Mouse (Mus musculus) heart, postnatal 0 days (tissue): Measurements from ENCODE around the gene Yars. TPM values are rescaled to one million over a fixed set of nuclear protein-coding genes. Genes with fewer than 3 reads are reported as not detected.

Source experiments
- ATAC-seq: fragments of 200-750 bp; cut with Nextera tagmentation; 2 replicates; pipeline ENCODE4 v1.8.0; 2017; ENCODE audit warnings: low read depth, moderate number of reproducible peaks, moderate library complexity; ENCODE audit not compliant: insufficient read depth
- DNase-seq: peaks from one replicate; pipeline ENCODE4 v3.0.0-alpha.2; 2016; ENCODE audit warnings: low spot score
- H3K27ac ChIP-seq: fragments of 300-500 bp; sonication (generic); 2 replicates; pipeline ENCODE4 v1.5.1; 2014; ENCODE audit warnings: low read depth, mild to moderate bottlenecking
- H3K27me3 ChIP-seq: fragments of 300-500 bp; sonication (generic); 2 replicates; pipeline ENCODE4 v1.6.1; 2014; ENCODE audit warnings: low read length, mixed read lengths; ENCODE audit not compliant: control insufficient read depth, insufficient read depth
- H3K36me3 ChIP-seq: fragments of 300-500 bp; sonication (generic); replicated peaks from 2 replicates; pipeline ENCODE4 v1.6.1; 2014; ENCODE audit warnings: low read length, mixed read lengths; ENCODE audit not compliant: control insufficient read depth, insufficient read depth
- H3K4me1 ChIP-seq: fragments of 300-500 bp; sonication (generic); 2 replicates; pipeline ENCODE4 v1.6.1; 2014; ENCODE audit warnings: antibody characterized with exemption; ENCODE audit not compliant: control insufficient read depth, insufficient read depth
- H3K4me2 ChIP-seq: fragments of 300-500 bp; sonication (generic); 2 replicates; pipeline ENCODE4 v1.6.1; 2014; ENCODE audit warnings: low read depth, mild to moderate bottlenecking, low read length, moderate library complexity
- H3K4me3 ChIP-seq: fragments of 300-500 bp; sonication (generic); 2 replicates; pipeline ENCODE4 v1.5.1; 2014; ENCODE audit warnings: low read depth, low read length
- H3K9ac ChIP-seq: fragments of 300-500 bp; sonication (generic); replicated peaks from 2 replicates; pipeline ENCODE4 v1.6.1; 2014; ENCODE audit warnings: low read depth, low read length, mixed read lengths
- H3K9me3 ChIP-seq: fragments of 300-500 bp; sonication (generic); replicated peaks from 2 replicates; pipeline ENCODE4 v1.6.1; 2016; ENCODE audit warnings: low read length; ENCODE audit not compliant: control insufficient read depth
- CTCF ChIP-seq: IDR thresholded peaks from 2 replicates; pipeline ENCODE4 v1.5.1; 2016; ENCODE audit warnings: antibody characterized with exemption, control low read depth, low read depth
- EP300 ChIP-seq: IDR thresholded peaks from 2 replicates; pipeline ENCODE4 v1.6.1; 2016; ENCODE audit warnings: antibody characterized with exemption, low read depth
- WGBS: fragments of 180-500 bp; shearing (Covaris S2); extraction: QIAGEN DNeasy Blood & Tissue Kit; methylation state at CpG from one replicate; pipeline ENCODE4 v1.1.7; 2014; 5-methylcytosine and 5-hydroxymethylcytosine counted together
- polyA plus RNA-seq: library from polyadenylated mRNA; unstranded; fragments of >200 nt; fragmentation: Nextera tagmentation; extraction: Ambion mirVana; gene quantifications from 2 replicates; pipeline ENCODE4 v1.2.1, GENCODE M21; 2015
- total RNA-seq: library from RNA; depleted of rRNA; stranded (reverse); fragments of >200 nt; gene quantifications from 2 replicates; pipeline ENCODE4 v1.2.3, GENCODE M21; 2014; ENCODE audit warnings: low replicate concordance

The Yars gene
- total and polyA plus RNA-seq, 2 experiments from 2014 or later: 24.7 to 31.5 TPM

GRCm38 (mm10) chr4:129231594-129232450 lies 42.3 kb downstream of the Yars start:
- no peak overlapping the region for H3K4me2 ChIP-seq

GRCm38 (mm10) chr4:129232561-129233360 lies 43.2 kb downstream of the Yars start:
- Histone ChIP-seq H3K4me3 (no peak overlapping the region), H3K27me3 (peaks cover 77% of the 10 kb centered on the region), H3K9me3 (no peaks in the 10 kb centered on the region), H3K4me2 (no peak overlapping the region), H3K4me1 (peaks cover 4% of the 10 kb centered on the region; the same call in 1 of the 2 replicates), H3K27ac (no peak overlapping the region), H3K9ac (no peak overlapping the region), H3K36me3 (no peaks in the 10 kb centered on the region)
- DNase-seq: no peak
- no peak for ATAC-seq
- TF ChIP-seq CTCF (no peak), EP300 (no peak)
- WGBS: 79% methylated on average over 9 of the region's 9 CpGs

More at GRCm38 (mm10) chr4:129231594-129232450, 42.3 kb downstream of the Yars start:
- ATAC-seq: no peak
- peaks cover 71% of the 10 kb centered on the region for H3K27me3 ChIP-seq
- no peaks in the 10 kb centered on the region for H3K9me3 ChIP-seq
- no peaks in the 10 kb centered on the region for H3K36me3 ChIP-seq
- WGBS: 68% methylated on average over 12 of the region's 12 CpGs
- no peak overlapping the region for H3K4me3 ChIP-seq
- no peak overlapping the region for H3K27ac ChIP-seq
- H3K4me1 ChIP-seq: peaks cover 5% of the 10 kb centered on the region
- DNase-seq: no peak
- TF ChIP-seq CTCF: no peak
- TF ChIP-seq EP300: no peak
- H3K9ac ChIP-seq: no peak overlapping the region

- Histone ChIP-seq H3K9ac (no peak overlapping the region), H3K27ac (no peak overlapping the region), H3K4me1 (peaks cover 13% of the 10 kb centered on the region), H3K4me2 (no peak overlapping the region), H3K4me3 (no peak overlapping the region), H3K9me3 (no peaks in the 10 kb centered on the region), H3K27me3 (peaks cover 79% of the 10 kb centered on the region), H3K36me3 (no peaks in the 10 kb centered on the region)
- no peak for DNase-seq
- WGBS: 14% methylated on average over 7 of the region's 7 CpGs
- ATAC-seq: no peak
- no peak for TF ChIP-seq CTCF
These were observed 44.9 kb downstream of the Yars start for GRCm38 (mm10) chr4:129234488-129234887.

- no peak overlapping the region for H3K27ac ChIP-seq
- DNase-seq (no peak), ATAC-seq (no peak)
- peaks cover 16% of the 10 kb centered on the region for H3K4me1 ChIP-seq
- H3K9ac ChIP-seq: no peak overlapping the region
- 53% methylated on average over 3 of the region's 3 CpGs for WGBS
- no peak for TF ChIP-seq EP300
- no peaks in the 10 kb centered on the region for H3K9me3 ChIP-seq
- peaks cover 80% of the 10 kb centered on the region for H3K27me3 ChIP-seq
- no peak overlapping the region for H3K4me2 ChIP-seq
- no peak overlapping the region for H3K4me3 ChIP-seq
- H3K36me3 ChIP-seq: no peaks in the 10 kb centered on the region
These were observed 45.6 kb downstream of the Yars start for GRCm38 (mm10) chr4:129235147-129235546.

GRCm38 (mm10) chr4:129236236-129236813 lies 46.8 kb downstream of the Yars start:
- peaks cover 78% of the 10 kb centered on the region for H3K27me3 ChIP-seq
- no peak for TF ChIP-seq EP300
- no peak for TF ChIP-seq CTCF
- no peak overlapping the region for H3K4me3 ChIP-seq

More at GRCm38 (mm10) chr4:129236236-129236813, 46.8 kb downstream of the Yars start:
- DNase-seq (no peak), ATAC-seq (no peak)
- Histone ChIP-seq H3K4me2 (no peak overlapping the region), H3K9me3 (no peaks in the 10 kb centered on the region), H3K9ac (no peak overlapping the region), H3K36me3 (no peaks in the 10 kb centered on the region), H3K27ac (no peak overlapping the region), H3K4me1 (peaks cover 16% of the 10 kb centered on the region)
- 91% methylated on average over 8 of the region's 8 CpGs for WGBS
